In the genomic region with DNA sequence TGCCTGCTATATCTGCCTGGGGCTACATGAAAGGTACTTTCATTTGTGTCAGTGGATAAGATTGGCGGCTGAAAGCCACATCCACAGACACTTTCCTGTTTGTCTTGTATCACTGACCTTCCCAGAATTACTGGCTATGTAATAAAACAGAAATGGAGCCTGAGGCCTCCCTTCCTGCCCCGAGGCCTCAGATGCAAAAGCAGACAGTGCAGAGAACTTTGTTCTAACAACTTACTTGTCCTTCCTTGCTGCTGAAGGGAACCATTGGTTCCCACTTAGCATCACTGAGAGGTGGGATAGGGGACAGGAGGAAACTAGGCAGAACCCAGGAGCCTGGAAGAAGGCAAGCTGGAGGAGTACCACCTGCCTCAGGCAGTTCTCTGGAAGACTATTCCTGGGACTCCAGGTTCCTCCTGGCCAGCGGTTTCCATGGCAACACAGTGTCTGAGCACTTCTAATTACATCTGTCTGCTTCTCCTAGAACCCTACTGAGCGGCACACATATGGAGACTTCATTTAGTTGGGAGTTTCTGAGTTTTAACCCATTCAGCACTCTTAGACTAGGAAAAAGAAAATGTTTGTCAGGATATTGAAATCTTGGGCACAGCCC, we compare ENCODE assay signal across 10 mouse cellular contexts. TPM values are rescaled to one million over a fixed set of nuclear protein-coding genes. Genes with fewer than 3 reads are reported as not detected.
DNase-seq lines count a peak whose midpoint lies in the region; ATAC-seq and TF ChIP-seq lines count a peak whose summit lies in the region.
"Had no signal": no experiment of that assay in that cellular context is flagged by ENCODE, and none has a peak within 500 bp of the region (broad histone marks: within the 10 kb centered on the region; RNA-seq: fewer than 3 reads in every experiment).

No protein-coding gene starts in this region.

- ATAC-seq in hindbrain, embryonic 14.5 days (ENCODE audit: low FRiP score), result peak; percentile 78
- ATAC-seq in neural tube, embryonic 12.5 days (ENCODE audit: low FRiP score, low read depth), result peak; percentile 50; the same call in 1 of the 2 replicates
- no peak for ATAC-seq in megakaryocyte, adult 5-6 weeks (ENCODE audit: poor library complexity, severe bottlenecking)

- no peaks in the 10 kb centered on the region for H3K36me3 ChIP-seq in hindbrain, embryonic 14.5 days (replicated peaks; ENCODE audit: control insufficient read depth, insufficient read depth)
- H3K36me3 ChIP-seq in hindbrain, embryonic 10.5 days, result peaks cover 56% of the 10 kb centered on the region
- H3K36me3 ChIP-seq in neural tube, embryonic 12.5 days, result peaks cover 12% of the 10 kb centered on the region
- H3K36me3 ChIP-seq in kidney, adult 2 months (ENCODE audit: control insufficient read depth, insufficient read depth, low read length), result no peaks in the 10 kb centered on the region

- no peak for TF ChIP-seq POLR2A in cortical plate, adult 2 months (IDR thresholded peaks at IDR 0.05; ENCODE audit: extremely low read depth, insufficient read depth, low read length)
- TF ChIP-seq POLR2A in kidney, adult 2 months (IDR thresholded peaks at IDR 0.05; ENCODE audit: low read depth, low read length), result no peak

- H3K4me3 ChIP-seq in hindbrain, embryonic 14.5 days (replicated peaks; ENCODE audit: low read length), result no peak overlapping the region
- H3K4me3 ChIP-seq in hindbrain, embryonic 10.5 days, result no peak overlapping the region
- H3K4me3 ChIP-seq in cortical plate, adult 2 months (ENCODE audit: insufficient read depth, low read length), result no peak overlapping the region
- H3K4me3 ChIP-seq in neural tube, embryonic 12.5 days, result no peak overlapping the region
- H3K4me3 ChIP-seq in kidney, adult 2 months (ENCODE audit: insufficient read depth, low read depth, low read length), result no peak overlapping the region

- intact Hi-C loops in left cerebral cortex, postnatal 25 days (cut with DNase I), result no loop called here

- no peak overlapping the region for H3K4me2 ChIP-seq in hindbrain, embryonic 14.5 days (replicated peaks)
- H3K4me2 ChIP-seq in neural tube, embryonic 12.5 days (replicated peaks), result no peak overlapping the region

- H3K4me1 ChIP-seq in hindbrain, embryonic 14.5 days (replicated peaks; ENCODE audit: control insufficient read depth, insufficient read depth, low read length), result peaks cover 3% of the 10 kb centered on the region
- H3K4me1 ChIP-seq in hindbrain, embryonic 10.5 days (replicated peaks), result peaks cover 10% of the 10 kb centered on the region; the same call in 1 of the 2 replicates
- peaks cover 3% of the 10 kb centered on the region for H3K4me1 ChIP-seq in cortical plate, adult 2 months (ENCODE audit: control insufficient read depth, insufficient read depth, low read length)
- peaks cover 16% of the 10 kb centered on the region for H3K4me1 ChIP-seq in neural tube, embryonic 12.5 days
- H3K4me1 ChIP-seq in kidney, adult 2 months (ENCODE audit: control insufficient read depth, insufficient read depth, low read length), result no peaks in the 10 kb centered on the region

- WGBS in hindbrain, embryonic 14.5 days, result 60% methylated on average over 4 of the region's 4 CpGs
- 60% methylated on average over 4 of the region's 4 CpGs for WGBS in hindbrain, embryonic 10.5 days
- 49% methylated on average over 4 of the region's 4 CpGs for WGBS in neural tube, embryonic 12.5 days
- 70% methylated on average over 4 of the region's 4 CpGs for WGBS in kidney, adult 2 months

- no peak overlapping the region for H3K9ac ChIP-seq in hindbrain, embryonic 14.5 days
- H3K9ac ChIP-seq in neural tube, embryonic 12.5 days, result no peak overlapping the region

- H3K9me3 ChIP-seq in hindbrain, embryonic 14.5 days (ENCODE audit: control insufficient read depth, low read length), result no peaks in the 10 kb centered on the region
- peaks cover 11% of the 10 kb centered on the region for H3K9me3 ChIP-seq in hindbrain, embryonic 10.5 days
- 0 out of 2 replicates have a peak, but pooled peaks cover 13% of the 10 kb centered on the region for H3K9me3 ChIP-seq in neural tube, embryonic 12.5 days

- H3K27ac ChIP-seq in hindbrain, embryonic 14.5 days, result no peak overlapping the region; the same call in 1 of the 2 replicates
- no peak overlapping the region; the same call in 1 of the 2 replicates for H3K27ac ChIP-seq in hindbrain, embryonic 10.5 days
- H3K27ac ChIP-seq in cortical plate, adult 2 months (ENCODE audit: insufficient read depth, low read length), result peak overlapping the region; percentile 2; the same call in 1 of the 2 replicates
- H3K27ac ChIP-seq in neural tube, embryonic 12.5 days, result no peak overlapping the region
- no peak overlapping the region for H3K27ac ChIP-seq in kidney, adult 2 months (ENCODE audit: insufficient read depth, low read depth, low read length)

- DNase-seq in hindbrain, embryonic 14.5 days (ENCODE audit: low spot score), result peak; percentile 63
- DNase-seq in hindbrain, embryonic 10.5 days (ENCODE audit: low spot score), result no peak
- peak; percentile 70 to 83 for DNase-seq in left cerebral cortex, postnatal 25 days (ENCODE audit: low spot score in 2 of 2)
- DNase-seq in kidney, adult 2 months, result no peak
- DNase-seq in gastrocnemius, postnatal 25 days, result no peak

- H3K27me3 ChIP-seq in hindbrain, embryonic 14.5 days (ENCODE audit: control insufficient read depth, insufficient read depth, low read length), result no peaks in the 10 kb centered on the region
- H3K27me3 ChIP-seq in hindbrain, embryonic 10.5 days (ENCODE audit: insufficient read depth, poor library complexity, severe bottlenecking), result no peaks in the 10 kb centered on the region
- H3K27me3 ChIP-seq in neural tube, embryonic 12.5 days (replicated peaks), result no peaks in the 10 kb centered on the region
- H3K27me3 ChIP-seq in kidney, adult 2 months (replicated peaks; ENCODE audit: control insufficient read depth, insufficient read depth, low read length), result no peaks in the 10 kb centered on the region
- H3K27me3 ChIP-seq: CH12.LX had no signal

- no peak for TF ChIP-seq CTCF in cortical plate, adult 2 months (IDR thresholded peaks at IDR 0.05; ENCODE audit: extremely low read depth, insufficient read depth, low read length)
- TF ChIP-seq CTCF in kidney, adult 2 months (conservative IDR thresholded peaks at IDR 0.05; ENCODE audit: insufficient read depth, insufficient read length, low read depth, low read length), result no peak

RNA-seq across cellular contexts. Expression of a gene that starts 26.1 kb away (rescaled TPM):
- 111 and 126 TPM in 2 replicates for polyA plus RNA-seq in hindbrain, embryonic 14.5 days (2014; fragmentation: Nextera tagmentation; extraction: Ambion mirVana)
- polyA plus RNA-seq in hindbrain, embryonic 10.5 days (2016; fragmentation: Nextera tagmentation; extraction: Ambion mirVana), result 170 and 178 TPM in 2 replicates
- 19.7 and 21.0 TPM in 2 replicates for polyA plus RNA-seq in cortical plate, adult 2 months (2012; rRNA removed)
- total RNA-seq in left cerebral cortex, postnatal 25 days (2021), result 10 to 100 TPM; 31.7 to 36.9 TPM
- polyA plus RNA-seq in neural tube, embryonic 12.5 days (2016; fragmentation: Nextera tagmentation; extraction: Ambion mirVana), result 173 and 175 TPM in 2 replicates
- total RNA-seq in megakaryocyte, adult 5-6 weeks (2015), result 0.16 and 1.1 TPM in 2 replicates
- total RNA-seq in megakaryocyte, adult 5-6 weeks (2017), result 0.44 and 0.89 TPM in 2 replicates
- 21.3 and 25.8 TPM in 2 replicates for polyA plus RNA-seq in kidney, adult 2 months (2012; rRNA removed)
- 100 to 1,000 TPM in 1 of 2 experiments, 10 to 100 TPM in 1; 90.0 to 135 TPM for total RNA-seq in gastrocnemius, postnatal 25 days (2021)

RNA-seq across cellular contexts. Expression of a gene that starts 58.2 kb away (rescaled TPM):
- polyA plus RNA-seq in hindbrain, embryonic 14.5 days (2014; fragmentation: Nextera tagmentation; extraction: Ambion mirVana), result not detected in 2 replicates
- polyA plus RNA-seq in hindbrain, embryonic 10.5 days (2016; fragmentation: Nextera tagmentation; extraction: Ambion mirVana), result 0.24 and 0.58 TPM in 2 replicates
- 0.44 and 0.54 TPM in 2 replicates for polyA plus RNA-seq in cortical plate, adult 2 months (2012; rRNA removed)
- not detected for total RNA-seq in left cerebral cortex, postnatal 25 days (2021)
- 0.18 TPM in 1 of 2 replicates, not detected in the other for polyA plus RNA-seq in neural tube, embryonic 12.5 days (2016; fragmentation: Nextera tagmentation; extraction: Ambion mirVana)
- not detected in 2 replicates for total RNA-seq in megakaryocyte, adult 5-6 weeks (2015)
- not detected in 2 replicates for total RNA-seq in megakaryocyte, adult 5-6 weeks (2017)
- polyA plus RNA-seq in kidney, adult 2 months (2012; rRNA removed), result 1.5 and 1.8 TPM in 2 replicates
- not detected for total RNA-seq in gastrocnemius, postnatal 25 days (2021)
- total RNA-seq: CH12.LX had no signal
- polyA plus RNA-seq: intestine, embryonic 14.5 days had no signal

Comparison
In these comparisons a context has a peak if more than half of its experiments do, and no peak if none do; other contexts are left out.
1. DNase-seq: peak in hindbrain, embryonic 14.5 days (single experiment) and left cerebral cortex, postnatal 25 days (2 of 2); none in hindbrain, embryonic 10.5 days (single experiment), kidney, adult 2 months (single experiment) and gastrocnemius, postnatal 25 days (single experiment).